Mouse (Mus musculus): ENCODE results near the gene Lrrc17. TPM values are rescaled to one million over a fixed set of nuclear protein-coding genes. Genes with fewer than 3 reads are reported as not detected.
"Not testable (repeated sequence)": the region's sequence is repeated elsewhere in the genome, so short reads cannot be mapped to it uniquely, and the experiment has no call there.

Gene Lrrc17
- polyA plus RNA-seq, 1 experiment from 2014 or later: 14.3 TPM

DNA sequence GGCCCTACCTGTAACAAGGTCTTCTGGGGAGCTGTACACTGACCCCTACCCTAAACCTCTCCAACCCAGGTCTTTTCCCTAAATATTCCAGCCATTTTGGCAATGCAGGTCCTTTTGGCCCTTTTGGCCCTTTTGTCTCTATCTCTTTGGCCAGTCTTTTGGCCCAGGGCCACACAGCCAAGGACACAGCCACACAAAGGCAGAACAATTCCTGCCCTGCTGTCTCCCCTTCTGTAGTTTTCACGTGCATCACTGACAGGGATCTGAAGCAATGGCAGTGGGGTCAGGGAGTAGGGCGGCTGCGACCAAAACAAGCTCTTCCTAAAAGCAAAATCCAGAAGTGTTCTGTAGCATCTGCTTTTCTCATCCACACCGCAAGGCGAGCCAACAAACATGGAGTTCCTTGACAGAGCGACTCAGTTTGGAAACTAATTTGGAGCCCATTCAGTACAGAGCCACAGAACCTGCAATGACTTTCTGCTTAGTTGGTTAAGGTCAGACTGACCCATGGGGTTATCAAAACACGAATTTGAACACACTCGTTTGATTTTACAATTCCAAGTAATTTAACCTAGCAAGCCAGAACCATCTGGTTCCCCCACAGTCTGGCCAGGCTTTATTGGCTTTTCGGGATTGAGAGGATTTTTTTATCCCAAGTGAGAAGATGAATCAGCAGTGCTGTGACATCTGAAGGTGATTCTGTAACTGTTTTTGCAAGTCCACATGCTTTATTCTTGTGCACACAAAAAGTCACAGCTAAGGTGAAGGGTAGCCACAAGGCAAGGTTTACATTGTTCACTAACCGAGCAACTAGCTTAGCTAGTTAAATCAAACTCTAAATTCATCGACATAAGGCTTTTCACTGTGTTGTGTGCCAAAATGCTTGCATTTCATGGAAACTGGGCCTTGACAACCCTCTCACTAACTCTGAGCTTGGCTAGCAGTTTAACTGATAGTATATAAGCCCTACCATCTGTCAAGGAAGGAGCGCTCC, 65.2 kb downstream of the Lrrc17 start:
- no peaks in the 10 kb centered on the region for H3K36me3 ChIP-seq
- no peak for ATAC-seq (ENCODE audit: extremely low read depth, insufficient number of reproducible peaks, low FRiP score, low TSS enrichment)
- H3K27me3 ChIP-seq (replicated peaks): no peaks in the 10 kb centered on the region
- no peaks in the 10 kb centered on the region for H3K4me1 ChIP-seq
- 70% methylated on average over 12 of the region's 12 CpGs for WGBS
- no peaks in the 10 kb centered on the region for H3K9me3 ChIP-seq
- no peak overlapping the region for H3K9ac ChIP-seq
- H3K4me2 ChIP-seq: no peak overlapping the region
- H3K27ac ChIP-seq (replicated peaks): 0 out of 2 replicates have a peak overlapping the region, but pooled peaks have one; percentile 5
- H3K4me3 ChIP-seq: no peak overlapping the region

GRCm38 (mm10) chr5:21610996-21611395, 67.6 kb downstream of the Lrrc17 start:
- Histone ChIP-seq H3K4me2 (no peak overlapping the region), H3K4me1 (no peaks in the 10 kb centered on the region), H3K9ac (no peak overlapping the region), H3K4me3 (no peak overlapping the region), H3K36me3 (no peaks in the 10 kb centered on the region), H3K27me3 (replicated peaks) (no peaks in the 10 kb centered on the region), H3K9me3 (no peaks in the 10 kb centered on the region), H3K27ac (replicated peaks) (no peak overlapping the region)
- 42% methylated on average over 3 of the region's 3 CpGs for WGBS
- ATAC-seq (ENCODE audit: extremely low read depth, insufficient number of reproducible peaks, low FRiP score, low TSS enrichment): no peak

DNA sequence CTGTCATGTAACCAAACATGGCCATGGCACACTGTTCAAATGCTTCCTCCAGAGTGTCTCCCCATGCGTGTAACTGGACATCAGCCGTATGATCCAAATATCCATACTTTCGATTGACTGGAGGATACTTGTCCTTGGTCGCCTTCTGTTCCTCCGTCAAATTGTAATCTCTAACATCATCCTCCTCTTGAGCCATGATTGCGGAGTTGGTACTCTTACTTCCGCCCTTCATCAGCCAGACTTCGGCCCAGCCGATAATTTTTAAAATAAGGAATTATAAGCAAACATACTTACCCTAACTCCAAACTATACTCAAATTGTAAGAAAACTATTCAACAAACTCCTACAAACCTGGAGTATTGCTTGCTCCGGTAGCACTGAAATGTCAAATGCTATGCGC, 70.9 kb downstream of the Lrrc17 start:
- H3K36me3 ChIP-seq; H3K9ac ChIP-seq; H3K9me3 ChIP-seq; ATAC-seq (ENCODE audit: extremely low read depth, insufficient number of reproducible peaks, low FRiP score, low TSS enrichment); H3K4me3 ChIP-seq; H3K4me2 ChIP-seq; H3K27ac ChIP-seq (replicated peaks); H3K27me3 ChIP-seq (replicated peaks); H3K4me1 ChIP-seq: not testable (repeated sequence)
- 88% methylated on average over 11 of the region's 11 CpGs for WGBS

GRCm38 (mm10) chr5:21616450-21617009, 73.2 kb downstream of the Lrrc17 start:
- Histone ChIP-seq H3K9me3 (no peaks in the 10 kb centered on the region), H3K36me3 (no peaks in the 10 kb centered on the region), H3K27ac (replicated peaks) (no peak overlapping the region), H3K4me2 (no peak overlapping the region), H3K4me1 (no peaks in the 10 kb centered on the region), H3K27me3 (replicated peaks) (no peaks in the 10 kb centered on the region), H3K4me3 (no peak overlapping the region), H3K9ac (no peak overlapping the region)
- WGBS: 60% methylated on average over 3 of the region's 3 CpGs
- no peak for ATAC-seq (ENCODE audit: extremely low read depth, insufficient number of reproducible peaks, low FRiP score, low TSS enrichment)

Other genes starting within 250 kb of the Lrrc17 start
- 24.5 TPM in 2 replicates for gene Fgl2, start 170.9 kb upstream of the Lrrc17 start, polyA plus RNA-seq (2015; fragmentation: Nextera tagmentation; extraction: Ambion mirVana)
- gene Ccdc146, start 118.9 kb upstream of the Lrrc17 start, polyA plus RNA-seq (2015; fragmentation: Nextera tagmentation; extraction: Ambion mirVana): 1.6 and 2.2 TPM in 2 replicates
- 7.3 and 7.7 TPM in 2 replicates for gene Fam185a, start 118.6 kb upstream of the Lrrc17 start, polyA plus RNA-seq (2015; fragmentation: Nextera tagmentation; extraction: Ambion mirVana)
- 0.07 and 0.13 TPM in 2 replicates for gene Fbxl13, start 102.1 kb downstream of the Lrrc17 start, polyA plus RNA-seq (2015; fragmentation: Nextera tagmentation; extraction: Ambion mirVana)
- 20.4 and 21.9 TPM in 2 replicates for gene Armc10, start 102.3 kb downstream of the Lrrc17 start, polyA plus RNA-seq (2015; fragmentation: Nextera tagmentation; extraction: Ambion mirVana)
- gene Napepld, start 157.8 kb downstream of the Lrrc17 start, polyA plus RNA-seq (2015; fragmentation: Nextera tagmentation; extraction: Ambion mirVana): 4.2 and 4.7 TPM in 2 replicates
- 131 and 149 TPM in 2 replicates for gene Pmpcb, start 193.6 kb downstream of the Lrrc17 start, polyA plus RNA-seq (2015; fragmentation: Nextera tagmentation; extraction: Ambion mirVana)
- 46.8 and 51.9 TPM in 2 replicates for gene Dnajc2, start 241.7 kb downstream of the Lrrc17 start, polyA plus RNA-seq (2015; fragmentation: Nextera tagmentation; extraction: Ambion mirVana)
- 138 and 158 TPM in 2 replicates for gene Psmc2, start 241.7 kb downstream of the Lrrc17 start, polyA plus RNA-seq (2015; fragmentation: Nextera tagmentation; extraction: Ambion mirVana)

Measured in heart, embryonic 13.5 days (tissue).